In the genomic region with DNA sequence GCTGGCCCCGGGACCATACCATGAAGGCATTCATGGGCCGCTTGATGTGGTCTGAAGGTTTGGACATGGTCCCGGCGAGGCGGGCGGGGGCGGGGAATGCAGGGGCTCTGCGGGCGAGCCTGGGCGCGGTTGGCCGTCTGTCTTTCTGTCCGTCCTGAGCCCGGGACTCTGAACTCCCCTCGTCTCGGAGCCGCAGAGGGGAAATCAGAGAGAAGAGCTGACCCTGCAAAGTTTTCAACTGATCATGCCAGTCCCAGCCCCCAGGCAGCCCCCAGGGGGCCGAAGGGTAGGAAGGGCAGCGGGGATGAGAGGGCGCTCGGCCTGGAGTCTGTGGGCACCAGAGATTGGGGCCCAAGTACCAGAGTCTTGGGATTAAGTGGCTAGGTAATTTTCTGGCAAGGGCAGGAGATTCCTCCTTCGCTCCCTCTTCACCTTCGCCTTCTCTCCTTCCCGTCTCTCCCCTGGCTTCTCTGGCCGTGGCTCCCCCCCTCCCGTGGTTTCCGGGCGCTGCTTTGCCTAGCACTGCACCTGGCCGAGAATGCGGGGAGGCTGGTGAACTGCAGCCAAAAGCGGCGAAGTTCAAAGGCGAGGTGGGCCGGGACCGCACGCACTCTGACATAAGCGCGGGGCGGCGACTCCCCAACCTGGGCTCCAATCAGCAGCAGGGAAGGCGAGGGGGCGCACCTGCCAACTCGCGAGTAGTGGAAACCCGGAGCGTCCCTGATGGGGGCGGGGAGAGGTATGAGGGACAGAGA, we compare ENCODE assay signal across 9 mouse cellular contexts. TPM values are rescaled to one million over a fixed set of nuclear protein-coding genes. Genes with fewer than 3 reads are reported as not detected.
A peak's percentile ranks its signal among the peaks of the same experiment; 100 is the strongest.
DNase-seq lines count a peak whose midpoint lies in the region; ATAC-seq lines count a peak whose summit lies in the region.
"Had no signal": no experiment of that assay in that cellular context is flagged by ENCODE, and none has a peak within 500 bp of the region (broad histone marks: within the 10 kb centered on the region; RNA-seq: fewer than 3 reads in every experiment).

Gene Sox14 (minus strand): TSS at position 553 of the 755 bp plus-strand sequence.

- H3K27ac ChIP-seq in liver, embryonic 11.5 days (ENCODE audit: low read depth, low read length), result no peak within 1 kb of the TSS
- no peak within 1 kb of the TSS for H3K27ac ChIP-seq in hindbrain, embryonic 11.5 days (ENCODE audit: low read depth, low read length)
- H3K27ac ChIP-seq: liver, embryonic 14.5 days had no signal

- peak; percentile 39 for DNase-seq in liver, embryonic 11.5 days (ENCODE audit: low spot score)
- DNase-seq in liver, result no peak
- DNase-seq in hindbrain, embryonic 11.5 days (ENCODE audit: low spot score), result peak; percentile 60
- DNase-seq in lung, postnatal 4 days, result peak; percentile 23 to 57
- peak; percentile 29 for DNase-seq in thymus, postnatal 14 days
- DNase-seq in T-cell, adult 2 months (ENCODE audit: low spot score), result no peak
- DNase-seq in adrenal gland, postnatal 36 days, result no peak
- no peak for DNase-seq in layer of hippocampus, postnatal 36 days

- WGBS in liver, embryonic 11.5 days, result 4% methylated on average over 46 of the region's 47 CpGs
- under 1% methylated on average over 47 of the region's 47 CpGs for WGBS in hindbrain, embryonic 11.5 days

- ATAC-seq in liver, embryonic 11.5 days (replicated peaks; ENCODE audit: low FRiP score), result no peak
- no peak for ATAC-seq in hindbrain, embryonic 11.5 days (ENCODE audit: low FRiP score)

- H3K4me2 ChIP-seq in liver, embryonic 11.5 days, result peak within 1 kb of the TSS; percentile 43
- H3K4me2 ChIP-seq in hindbrain, embryonic 11.5 days (replicated peaks; ENCODE audit: low read depth, low read length), result peak within 1 kb of the TSS; percentile 28

- peaks cover 94% of the 10 kb centered on the region for H3K27me3 ChIP-seq in liver, embryonic 11.5 days (replicated peaks; ENCODE audit: control insufficient read depth, insufficient read depth, low read length)
- peaks cover 88% of the 10 kb centered on the region for H3K27me3 ChIP-seq in hindbrain, embryonic 11.5 days (ENCODE audit: control insufficient read depth, insufficient read depth, low read length)

- H3K4me1 ChIP-seq in liver, embryonic 11.5 days (replicated peaks; ENCODE audit: control insufficient read depth, insufficient read depth, low read length), result peaks cover 3% of the 10 kb centered on the region; the same call in 1 of the 2 replicates
- H3K4me1 ChIP-seq in hindbrain, embryonic 11.5 days (replicated peaks; ENCODE audit: control insufficient read depth, insufficient read depth, low read length), result peaks cover 12% of the 10 kb centered on the region

- no peaks in the 10 kb centered on the region for H3K36me3 ChIP-seq in liver, embryonic 11.5 days (ENCODE audit: control insufficient read depth, insufficient read depth, low read length)
- no peaks in the 10 kb centered on the region for H3K36me3 ChIP-seq in hindbrain, embryonic 11.5 days (ENCODE audit: control insufficient read depth, insufficient read depth, low read length)

- no peaks in the 10 kb centered on the region for H3K9me3 ChIP-seq in liver, embryonic 11.5 days (ENCODE audit: control insufficient read depth, low read length)
- H3K9me3 ChIP-seq in hindbrain, embryonic 11.5 days (ENCODE audit: control insufficient read depth, low read length), result no peaks in the 10 kb centered on the region

- H3K9ac ChIP-seq in liver, embryonic 11.5 days (ENCODE audit: low read depth, low read length), result no peak within 1 kb of the TSS
- H3K9ac ChIP-seq in hindbrain, embryonic 11.5 days (ENCODE audit: low read depth, low read length), result peak within 1 kb of the TSS; percentile 23; the same call in 1 of the 2 replicates
- H3K9ac ChIP-seq: liver, embryonic 14.5 days had no signal

- peak within 1 kb of the TSS; percentile 26; the same call in 1 of the 2 replicates for H3K4me3 ChIP-seq in liver, embryonic 11.5 days (ENCODE audit: low read depth, low read length)
- H3K4me3 ChIP-seq in hindbrain, embryonic 11.5 days (ENCODE audit: low read depth, low read length), result peak within 1 kb of the TSS; percentile 25

RNA-seq across cellular contexts. Expression of gene Sox14, which starts in this region (rescaled TPM):
- polyA plus RNA-seq in liver, embryonic 11.5 days (2014; fragmentation: Nextera tagmentation; extraction: Ambion mirVana), result 0.19 TPM in 1 of 2 replicates, not detected in the other
- polyA plus RNA-seq in hindbrain, embryonic 11.5 days (2014; fragmentation: Nextera tagmentation; extraction: Ambion mirVana), result 4.4 and 6.6 TPM in 2 replicates
- not detected for total RNA-seq in adrenal gland, postnatal 36 days (2021)
- not detected for total RNA-seq in layer of hippocampus, postnatal 36 days (2021)
- polyA plus RNA-seq: liver, embryonic 14.5 days had no signal

Comparison
In these comparisons a context has a peak if more than half of its experiments do, and no peak if none do; other contexts are left out.
1. Peak in DNase-seq, H3K4me3 ChIP-seq and H3K4me2 ChIP-seq in liver, embryonic 11.5 days; RNA of the gene not detected or under 1 TPM.
2. DNase-seq: peak in hindbrain, embryonic 11.5 days (single experiment), lung, postnatal 4 days (2 of 2) and thymus, postnatal 14 days (single experiment); none in liver (single experiment), T-cell, adult 2 months (single experiment), adrenal gland, postnatal 36 days (0 of 2) and layer of hippocampus, postnatal 36 days (0 of 2).